Mouse (Mus musculus) E14TG2a.4 (cell line): ENCODE data around the gene Kri1.
A peak's percentile ranks its signal among the peaks of the same experiment; 100 is the strongest.

Experiments used
- H3K27me3 ChIP-seq: 2 replicates; pipeline ENCODE4 v1.6.1; 2014; ENCODE audit warnings: low read length, control low read depth; ENCODE audit not compliant: insufficient read depth
- H3K36me3 ChIP-seq: 2 replicates; pipeline ENCODE4 v1.6.1; 2014; ENCODE audit warnings: low read length, control low read depth; ENCODE audit not compliant: insufficient read depth
- H3K4me1 ChIP-seq: replicated peaks from 2 replicates; pipeline ENCODE4 v1.6.1; 2014; ENCODE audit warnings: low read depth, low read length, control low read depth
- H3K4me3 ChIP-seq: replicated peaks from 2 replicates; pipeline ENCODE4 v1.5.1; 2014; ENCODE audit warnings: mild to moderate bottlenecking, low read length
- H3K9me3 ChIP-seq: 2 replicates; pipeline ENCODE4 v1.6.1; 2014; ENCODE audit warnings: low read length, control low read depth
- CTCF ChIP-seq: conservative IDR thresholded peaks from 2 replicates; pipeline ENCODE4 v1.5.1; 2014; ENCODE audit warnings: low read length
- NANOG ChIP-seq: IDR thresholded peaks from 2 replicates; pipeline ENCODE4 v1.6.1; 2014; ENCODE audit warnings: borderline replicate concordance, low read length, mixed read lengths
- POU5F1 ChIP-seq: IDR thresholded peaks from 2 replicates; pipeline ENCODE4 v1.6.1; 2014; ENCODE audit warnings: low read length, borderline replicate concordance

Gene Kri1

GRCm38 (mm10) chr9:21320619-21321512 is 33.1 kb upstream of the Kri1 start, which contains the start of gene Slc44a2:
Gene Slc44a2, plus strand, starts transcription at chr9:21320698.
- Histone ChIP-seq H3K27me3 (peaks cover 11% of the 10 kb centered on the region), H3K9me3 (no peaks in the 10 kb centered on the region), H3K36me3 (no peaks in the 10 kb centered on the region), H3K4me1 (peaks cover 68% of the 10 kb centered on the region), H3K4me3 (peak within 1 kb of the TSS; percentile 85)
- TF ChIP-seq CTCF (no peak), NANOG (no peak), POU5F1 (no peak)

GRCm38 (mm10) chr9:21320280-21320618 is 32.5 kb upstream of the Kri1 start:
- H3K4me1 ChIP-seq, result peaks cover 74% of the 10 kb centered on the region
- H3K9me3 ChIP-seq, result no peaks in the 10 kb centered on the region
- H3K36me3 ChIP-seq, result no peaks in the 10 kb centered on the region
- H3K27me3 ChIP-seq, result peaks cover 11% of the 10 kb centered on the region
- no peak for TF ChIP-seq NANOG
- peak overlapping the region; percentile 85 for H3K4me3 ChIP-seq

DNA sequence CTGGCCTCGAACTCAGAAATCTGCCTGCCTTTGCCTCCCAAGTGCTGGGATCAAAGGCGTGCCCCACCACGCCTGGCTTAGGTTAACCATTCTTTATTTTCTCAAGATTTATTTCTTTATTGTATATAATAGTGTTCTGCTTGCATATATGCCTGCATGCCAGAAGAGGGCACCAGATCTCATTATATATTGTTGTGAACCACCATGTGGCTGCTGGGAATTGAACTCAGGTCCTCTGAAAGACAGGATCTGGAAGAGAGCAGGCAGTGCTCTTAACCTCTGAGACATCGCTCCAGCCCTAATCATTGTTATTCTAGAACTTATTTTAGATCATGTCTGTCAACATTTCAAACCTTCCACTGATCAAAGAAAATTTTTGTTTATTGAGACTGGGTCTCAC is 31.7 kb upstream of the Kri1 start:
- Histone ChIP-seq H3K36me3 (no peaks in the 10 kb centered on the region), H3K4me1 (peaks cover 76% of the 10 kb centered on the region), H3K27me3 (peaks cover 11% of the 10 kb centered on the region), H3K4me3 (no peak overlapping the region), H3K9me3 (no peaks in the 10 kb centered on the region)
- no peak for TF ChIP-seq NANOG
- no peak for TF ChIP-seq POU5F1
- TF ChIP-seq CTCF, result 0 out of 2 replicates have a peak, but pooled peaks have one; percentile 5

DNA sequence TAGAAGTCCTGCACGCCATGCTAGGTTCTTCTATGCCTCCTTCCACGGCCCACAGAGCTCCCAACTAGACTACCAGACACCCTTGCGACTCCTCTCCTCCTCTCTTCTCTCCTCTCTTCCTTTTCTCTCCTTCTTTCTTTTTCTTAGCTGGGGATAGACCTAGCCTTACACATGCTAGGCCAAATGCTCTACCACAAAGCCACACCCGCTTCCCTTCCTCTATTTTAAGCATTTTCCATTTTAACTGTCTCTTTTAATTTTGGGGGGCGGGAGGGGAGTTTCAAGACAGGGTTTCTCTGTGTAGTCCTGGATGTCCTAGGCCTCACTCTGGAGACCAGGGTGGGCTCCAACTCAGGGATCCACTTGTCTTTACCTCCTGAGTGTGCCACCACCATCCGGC is 31.0 kb upstream of the Kri1 start:
- Histone ChIP-seq H3K4me1 (peaks cover 75% of the 10 kb centered on the region), H3K36me3 (no peaks in the 10 kb centered on the region), H3K9me3 (no peaks in the 10 kb centered on the region), H3K4me3 (no peak overlapping the region), H3K27me3 (peaks cover 11% of the 10 kb centered on the region)
- TF ChIP-seq CTCF (no peak), POU5F1 (no peak), NANOG (no peak)

- Histone ChIP-seq H3K27me3 (peaks cover 20% of the 10 kb centered on the region), H3K9me3 (no peaks in the 10 kb centered on the region), H3K36me3 (no peaks in the 10 kb centered on the region), H3K4me1 (peaks cover 74% of the 10 kb centered on the region), H3K4me3 (no peak overlapping the region)
- no peak for TF ChIP-seq NANOG
- no peak for TF ChIP-seq POU5F1
Observed at GRCm38 (mm10) chr9:21316696-21317095, 28.9 kb upstream of the Kri1 start.

DNA sequence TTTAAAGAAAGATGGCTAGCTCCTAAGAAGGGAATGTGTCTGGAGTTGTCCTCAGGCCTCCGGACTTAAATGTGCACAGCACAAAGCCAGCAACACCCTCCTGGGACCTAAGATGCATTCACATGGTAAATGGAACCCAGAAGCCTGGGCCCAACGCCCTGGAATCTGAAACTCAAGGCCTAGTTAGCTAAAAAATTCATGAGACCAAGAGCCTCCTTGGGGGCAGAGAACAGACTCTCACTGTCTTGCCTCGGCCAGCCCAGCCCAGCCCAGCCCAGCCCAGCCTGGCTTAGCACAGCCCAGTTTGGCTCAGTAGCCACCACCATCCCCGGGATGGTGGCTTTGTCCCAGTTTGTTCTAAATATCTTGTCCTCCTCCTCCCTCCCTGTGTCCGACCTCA is 27.7 kb upstream of the Kri1 start:
- Histone ChIP-seq H3K4me3 (peak overlapping the region; percentile 20), H3K9me3 (no peaks in the 10 kb centered on the region), H3K4me1 (peaks cover 70% of the 10 kb centered on the region), H3K27me3 (peaks cover 18% of the 10 kb centered on the region), H3K36me3 (no peaks in the 10 kb centered on the region)
- TF ChIP-seq CTCF, result no peak
- TF ChIP-seq NANOG, result no peak
- no peak for TF ChIP-seq POU5F1

- no peaks in the 10 kb centered on the region for H3K36me3 ChIP-seq
- H3K4me1 ChIP-seq, result peaks cover 72% of the 10 kb centered on the region
- peaks cover 18% of the 10 kb centered on the region for H3K27me3 ChIP-seq
- no peaks in the 10 kb centered on the region for H3K9me3 ChIP-seq
- TF ChIP-seq CTCF (no peak), NANOG (no peak), POU5F1 (no peak)
- no peak overlapping the region; the same call in 1 of the 2 replicates for H3K4me3 ChIP-seq
Observed at GRCm38 (mm10) chr9:21314367-21315140, 26.8 kb upstream of the Kri1 start.

- H3K27me3 ChIP-seq, result peaks cover 18% of the 10 kb centered on the region
- H3K4me3 ChIP-seq, result no peak overlapping the region
- no peaks in the 10 kb centered on the region for H3K9me3 ChIP-seq
- peaks cover 77% of the 10 kb centered on the region for H3K4me1 ChIP-seq
- H3K36me3 ChIP-seq, result no peaks in the 10 kb centered on the region
- TF ChIP-seq NANOG (no peak), CTCF (peak; percentile 93)
Observed at GRCm38 (mm10) chr9:21313394-21313793, 25.6 kb upstream of the Kri1 start.
